Mouse (Mus musculus) liver, postnatal 0 days (tissue): ENCODE measurements around the gene Dab1.

Source experiments
- CTCF ChIP-seq: sonication (generic); IDR thresholded peaks from 2 replicates; pipeline ENCODE4 v1.5.1; 2016; ENCODE audit warnings: antibody characterized with exemption, low read depth
- EP300 ChIP-seq: IDR thresholded peaks from 2 replicates; pipeline ENCODE4 v1.6.1; 2016; ENCODE audit warnings: antibody characterized with exemption, low read depth, mild to moderate bottlenecking

- TF ChIP-seq CTCF, result no peak
- TF ChIP-seq EP300, result no peak
Observed at GRCm38 (mm10) chr4:103993884-103994283, 374.7 kb downstream of the Dab1 start.
